Mouse (Mus musculus): ENCODE results near the gene Nim1k.

Nim1k gene

GRCm38 (mm10) chr13:119755681-119756471, at the start of gene Nim1k:
TSS of gene Nim1k (minus strand) at chr13:119755882.
- DNase-seq: peak; percentile 75 to 82

GRCm38 (mm10) chr13:119797656-119798055, 42.0 kb upstream of the Nim1k start:
- no peak for DNase-seq

GRCm38 (mm10) chr13:119792791-119793404, 37.2 kb upstream of the Nim1k start:
- DNase-seq: no peak

- no peak for DNase-seq
Observed at GRCm38 (mm10) chr13:119791580-119792135, 36.0 kb upstream of the Nim1k start.

- peak; percentile 90 to 95 for DNase-seq
Observed at GRCm38 (mm10) chr13:119790761-119791579, 35.3 kb upstream of the Nim1k start, which contains the start of gene Zfp131. TSS of gene Zfp131 (minus strand) at chr13:119790889.

GRCm38 (mm10) chr13:119789851-119790717, 34.4 kb upstream of the Nim1k start:
- DNase-seq: peak; percentile 47 to 67

GRCm38 (mm10) chr13:119783581-119783980, 27.9 kb upstream of the Nim1k start:
- DNase-seq: no peak

GRCm38 (mm10) chr13:119768541-119768940, 12.9 kb upstream of the Nim1k start:
- DNase-seq: no peak

- DNase-seq: no peak
Observed at GRCm38 (mm10) chr13:119766480-119766879, 10.8 kb upstream of the Nim1k start.

GRCm38 (mm10) chr13:119756831-119757230, 1.1 kb upstream of the Nim1k start:
- DNase-seq: no peak

- DNase-seq: peak; percentile 74 to 88
Observed at GRCm38 (mm10) chr13:119755141-119755547, 538 bp downstream of the Nim1k start.

GRCm38 (mm10) chr13:119754635-119755020, 1.1 kb downstream of the Nim1k start:
- DNase-seq: no peak

GRCm38 (mm10) chr13:119753859-119754634, 1.6 kb downstream of the Nim1k start:
- DNase-seq: no peak

- DNase-seq: no peak
Observed at GRCm38 (mm10) chr13:119746930-119747329, 8.8 kb downstream of the Nim1k start.

- DNase-seq: peak in 1 of 2 experiments; percentile 30
Observed at GRCm38 (mm10) chr13:119743470-119743869, 12.2 kb downstream of the Nim1k start.

- DNase-seq: no peak
Observed at GRCm38 (mm10) chr13:119742711-119743415, 12.8 kb downstream of the Nim1k start.

- no peak for DNase-seq
Observed at GRCm38 (mm10) chr13:119741390-119742237, 14.1 kb downstream of the Nim1k start.

- DNase-seq: no peak
Observed at GRCm38 (mm10) chr13:119731448-119731847, 24.2 kb downstream of the Nim1k start.

GRCm38 (mm10) chr13:119729406-119729805, 26.3 kb downstream of the Nim1k start:
- no peak for DNase-seq

Data from thymus, postnatal 36 days (tissue).